Mouse (Mus musculus) kidney, embryonic 14.5 days (tissue): ENCODE measurements around the gene Tmem52b. TPM values are rescaled to one million over a fixed set of nuclear protein-coding genes. Genes with fewer than 3 reads are reported as not detected.

Source experiments
- ATAC-seq: fragments of 200-750 bp; cut with Nextera tagmentation; 2 replicates; pipeline ENCODE4 v1.8.0; 2017; ENCODE audit warnings: moderate number of reproducible peaks, mild to moderate bottlenecking, moderate TSS enrichment, moderate library complexity; ENCODE audit not compliant: low FRiP score, low TSS enrichment
- H3K27ac ChIP-seq: fragments of 300-500 bp; sonication (generic); 2 replicates; pipeline ENCODE4 v1.5.1; 2014; ENCODE audit warnings: low read depth, mild to moderate bottlenecking, low read length, moderate library complexity, mixed read lengths
- H3K27me3 ChIP-seq: fragments of 300-500 bp; sonication (generic); 2 replicates; pipeline ENCODE4 v1.6.1; 2014; ENCODE audit warnings: mild to moderate bottlenecking, low read length; ENCODE audit not compliant: control insufficient read depth, insufficient read depth
- H3K36me3 ChIP-seq: fragments of 300-500 bp; sonication (generic); 2 replicates; pipeline ENCODE4 v1.6.1; 2014; ENCODE audit warnings: low read length, mixed read lengths; ENCODE audit not compliant: control insufficient read depth, insufficient read depth
- H3K4me1 ChIP-seq: fragments of 300-500 bp; sonication (generic); 2 replicates; pipeline ENCODE4 v1.6.1; 2014; ENCODE audit warnings: low read length, mixed read lengths; ENCODE audit not compliant: control insufficient read depth, insufficient read depth
- H3K4me2 ChIP-seq: fragments of 300-500 bp; sonication (generic); replicated peaks from 2 replicates; pipeline ENCODE4 v1.6.1; 2014; ENCODE audit warnings: low read depth, mild to moderate bottlenecking, low read length
- H3K4me3 ChIP-seq: fragments of 300-500 bp; sonication (generic); 2 replicates; pipeline ENCODE4 v1.5.1; 2014; ENCODE audit warnings: mild to moderate bottlenecking, low read length
- H3K9ac ChIP-seq: fragments of 300-500 bp; sonication (generic); 2 replicates; pipeline ENCODE4 v1.6.1; 2014; ENCODE audit warnings: low read depth, mild to moderate bottlenecking, low read length, moderate library complexity
- H3K9me3 ChIP-seq: fragments of 300-500 bp; sonication (generic); 2 replicates; pipeline ENCODE4 v1.6.1; 2016; ENCODE audit warnings: low read length; ENCODE audit not compliant: control insufficient read depth
- WGBS: fragments of 180-500 bp; shearing (Covaris S2); extraction: QIAGEN DNeasy Blood & Tissue Kit; methylation state at CpG from one replicate; pipeline ENCODE4 v1.1.7; 2014; 5-methylcytosine and 5-hydroxymethylcytosine counted together
- polyA plus RNA-seq: library from polyadenylated mRNA; unstranded; fragments of >200 nt; fragmentation: Nextera tagmentation; extraction: Ambion mirVana; gene quantifications from 2 replicates; pipeline ENCODE4 v1.2.1, GENCODE M21; 2014

Gene Tmem52b
- polyA plus RNA-seq, 1 experiment from 2014 or later = 38.3 TPM

DNA sequence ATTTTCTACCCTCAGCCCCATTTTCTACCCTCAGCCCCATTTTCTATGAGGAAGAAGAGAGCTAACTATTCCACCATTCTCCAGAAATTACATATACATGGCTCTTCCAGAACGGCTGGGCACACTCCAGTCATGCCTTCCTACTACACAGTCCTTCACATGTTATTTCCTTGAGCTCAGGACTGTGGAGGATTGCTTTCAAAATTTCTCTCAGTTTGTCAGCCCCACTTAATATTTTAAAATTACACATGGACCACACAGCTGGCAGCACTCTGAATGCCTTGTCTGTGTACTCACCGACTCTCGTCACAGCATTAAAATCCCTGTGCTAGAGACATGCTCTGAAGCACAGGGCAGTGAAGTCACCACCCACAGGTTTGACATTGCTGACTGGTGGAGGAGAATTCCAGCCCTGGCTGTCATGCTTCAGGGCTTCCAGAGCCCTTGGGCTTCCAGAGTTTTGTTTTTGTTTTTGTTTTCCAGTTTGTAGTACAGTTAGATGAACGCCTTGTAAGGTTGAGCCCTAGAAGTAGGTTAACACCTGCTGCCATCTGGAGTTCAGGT lies 22.4 kb downstream of the Tmem52b start:
- Histone ChIP-seq H3K27ac (no peak overlapping the region), H3K4me3 (peak overlapping the region; percentile 91), H3K36me3 (peaks cover 22% of the 10 kb centered on the region; the same call in 1 of the 2 replicates), H3K9me3 (no peaks in the 10 kb centered on the region), H3K9ac (no peak overlapping the region; the same call in 1 of the 2 replicates), H3K4me2 (peak overlapping the region; percentile 56), H3K4me1 (peaks cover 14% of the 10 kb centered on the region; the same call in 1 of the 2 replicates), H3K27me3 (no peaks in the 10 kb centered on the region)
- 28% methylated on average over 4 of the region's 4 CpGs for WGBS
- ATAC-seq = peak; percentile 59

DNA sequence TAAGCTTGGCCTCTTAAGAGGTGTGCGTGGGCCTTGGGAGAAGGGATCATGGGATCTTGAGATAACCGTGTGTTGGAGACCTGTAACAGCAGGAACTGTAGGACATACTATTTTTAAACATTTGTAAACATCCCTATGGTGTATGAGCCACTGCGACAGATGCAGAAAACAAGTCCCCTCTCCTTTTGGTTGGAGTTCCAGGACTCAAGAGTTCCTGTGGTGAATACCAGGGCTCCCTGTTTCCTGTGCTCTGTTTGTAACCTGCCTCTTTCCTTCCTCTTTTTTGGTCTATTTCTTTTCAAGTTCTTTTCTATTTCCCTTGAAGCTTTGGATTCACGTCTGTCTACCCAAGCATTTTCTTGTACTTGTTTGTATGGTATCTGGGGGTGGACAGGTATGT lies 23.4 kb downstream of the Tmem52b start:
- 81% methylated on average over 4 of the region's 4 CpGs for WGBS
- no peak for ATAC-seq
- no peak overlapping the region for H3K4me3 ChIP-seq

DNA sequence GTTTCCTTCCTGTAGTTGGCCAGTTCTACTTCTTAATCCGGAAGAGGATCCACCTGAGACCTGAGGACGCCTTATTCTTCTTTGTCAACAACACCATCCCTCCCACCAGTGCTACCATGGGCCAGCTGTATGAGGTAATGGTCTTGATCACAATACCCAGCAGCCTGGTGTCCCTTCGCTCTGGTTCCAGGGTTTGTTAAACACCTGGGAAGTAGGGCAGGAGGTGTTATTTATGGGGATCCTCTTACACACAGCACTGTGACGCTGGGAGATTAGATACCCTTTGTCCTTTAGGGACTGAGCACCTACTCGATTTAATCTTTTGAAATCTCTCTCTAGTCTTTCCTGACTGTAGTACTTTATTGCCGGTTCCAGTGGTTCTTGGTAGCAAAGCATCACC lies 26.2 kb downstream of the Tmem52b start:
- peaks cover 38% of the 10 kb centered on the region for H3K36me3 ChIP-seq
- 69% methylated on average over 6 of the region's 6 CpGs for WGBS
- H3K4me1 ChIP-seq = peaks cover 9% of the 10 kb centered on the region; the same call in 1 of the 2 replicates
- H3K9ac ChIP-seq = no peak overlapping the region
- H3K27ac ChIP-seq = no peak overlapping the region
- H3K27me3 ChIP-seq = no peaks in the 10 kb centered on the region
- no peak overlapping the region for H3K4me3 ChIP-seq
- ATAC-seq = no peak
- H3K9me3 ChIP-seq = no peaks in the 10 kb centered on the region
- no peak overlapping the region for H3K4me2 ChIP-seq

More for the DNA sequence above, 23.4 kb downstream of the Tmem52b start:
- Histone ChIP-seq H3K9me3 (no peaks in the 10 kb centered on the region), H3K4me1 (peaks cover 14% of the 10 kb centered on the region; the same call in 1 of the 2 replicates), H3K4me2 (0 out of 2 replicates have a peak overlapping the region, but pooled peaks have one; percentile 10), H3K36me3 (peaks cover 25% of the 10 kb centered on the region; the same call in 1 of the 2 replicates), H3K27me3 (no peaks in the 10 kb centered on the region), H3K9ac (no peak overlapping the region), H3K27ac (no peak overlapping the region)

DNA sequence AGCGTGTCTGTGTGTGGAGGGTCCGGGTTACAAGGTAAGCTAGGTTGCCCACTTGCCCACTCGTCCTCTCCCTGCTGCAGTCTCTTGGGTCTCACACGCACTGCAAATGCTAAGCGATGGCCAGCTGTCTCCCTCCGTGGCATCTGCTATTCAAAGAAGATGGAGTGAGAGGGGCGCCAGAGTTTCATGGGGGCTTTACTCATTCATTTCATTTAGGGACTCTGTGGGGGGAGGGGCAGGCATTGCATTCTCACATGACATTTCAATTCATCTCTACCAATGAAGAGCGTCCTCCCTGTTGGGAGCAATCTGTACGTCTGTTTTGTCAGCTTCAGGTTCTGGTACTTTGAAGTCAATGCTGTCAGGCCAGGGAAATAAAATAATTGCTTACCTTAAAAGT lies 29.6 kb downstream of the Tmem52b start:
- no peak for ATAC-seq
- no peaks in the 10 kb centered on the region for H3K4me1 ChIP-seq
- H3K27me3 ChIP-seq = no peaks in the 10 kb centered on the region
- no peak overlapping the region for H3K4me2 ChIP-seq
- WGBS = 87% methylated on average over 9 of the region's 9 CpGs
- H3K9me3 ChIP-seq = no peaks in the 10 kb centered on the region
- H3K4me3 ChIP-seq = no peak overlapping the region
- no peak overlapping the region for H3K9ac ChIP-seq
- no peak overlapping the region for H3K27ac ChIP-seq
- peaks cover 38% of the 10 kb centered on the region for H3K36me3 ChIP-seq

DNA sequence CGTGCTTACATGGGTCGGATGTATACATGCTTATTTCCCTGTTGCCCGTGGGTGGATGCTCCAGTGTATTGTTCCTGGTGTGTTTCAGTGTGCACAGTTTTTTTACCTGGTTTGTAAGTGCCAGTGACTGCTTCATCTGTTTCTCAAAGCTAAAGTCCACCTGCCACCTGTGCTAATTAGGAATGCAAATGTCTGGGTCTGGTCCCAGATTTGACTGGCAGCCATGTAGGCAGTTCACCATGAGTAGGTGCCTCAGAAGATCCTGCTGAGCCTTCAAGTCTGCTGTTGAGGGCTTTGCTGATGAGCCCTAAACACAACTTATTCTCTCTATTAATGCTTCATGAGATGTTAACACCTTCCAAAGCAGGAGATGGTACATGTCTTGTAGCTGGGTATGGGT lies 30.2 kb downstream of the Tmem52b start:
- 86% methylated on average over 3 of the region's 3 CpGs for WGBS
- no peak overlapping the region for H3K9ac ChIP-seq
- H3K4me1 ChIP-seq = no peaks in the 10 kb centered on the region
- H3K27ac ChIP-seq = no peak overlapping the region
- H3K4me3 ChIP-seq = no peak overlapping the region
- ATAC-seq = no peak
- no peaks in the 10 kb centered on the region for H3K27me3 ChIP-seq
- no peak overlapping the region for H3K4me2 ChIP-seq
- no peaks in the 10 kb centered on the region for H3K9me3 ChIP-seq
- H3K36me3 ChIP-seq = peaks cover 35% of the 10 kb centered on the region

DNA sequence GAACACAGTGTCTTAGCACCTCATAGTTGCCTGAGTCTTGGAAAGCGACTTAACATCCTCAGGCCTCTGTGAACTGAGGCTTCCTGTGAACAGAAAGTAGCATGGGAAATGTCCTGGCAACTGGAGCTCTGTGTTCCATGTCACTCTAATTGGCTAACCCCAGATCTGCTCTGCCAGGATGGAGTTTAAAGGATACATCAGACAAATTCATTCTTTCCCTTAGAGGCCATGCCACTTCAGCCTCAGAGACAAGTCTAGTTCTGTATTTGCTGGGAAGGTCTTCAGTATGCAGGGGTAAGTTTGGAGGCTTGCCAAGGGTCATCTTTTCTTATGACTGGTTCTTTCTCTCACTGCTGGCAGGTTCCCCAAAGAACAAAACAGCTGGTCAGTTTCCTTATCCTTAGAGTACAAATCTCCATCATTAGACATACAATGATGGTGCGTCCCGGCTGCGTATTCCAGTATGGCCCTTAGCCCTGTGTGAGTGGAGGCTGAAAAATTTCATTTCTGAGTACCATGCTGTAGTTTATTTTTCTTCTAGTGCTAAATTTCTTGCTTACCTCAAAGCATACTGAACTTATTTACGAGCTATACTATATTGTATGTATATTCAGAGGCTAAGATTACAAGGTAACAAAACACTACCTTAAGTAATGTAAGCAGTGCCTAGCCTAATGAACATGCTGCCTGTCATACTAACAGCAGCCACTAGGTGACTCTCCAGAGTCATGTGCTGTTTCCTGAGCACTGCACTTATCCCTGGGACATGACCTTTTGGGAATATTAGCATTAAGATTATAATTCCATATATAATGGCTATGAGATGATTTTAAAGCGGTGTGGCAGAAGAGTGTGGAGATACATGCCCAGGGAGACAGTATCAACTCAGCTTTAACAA lies 31.6 kb downstream of the Tmem52b start:
- 70% methylated on average over 6 of the region's 6 CpGs for WGBS
- H3K27me3 ChIP-seq = no peaks in the 10 kb centered on the region
- ATAC-seq = peak; percentile 79; the same call in 1 of the 2 replicates
- H3K36me3 ChIP-seq = peaks cover 23% of the 10 kb centered on the region
- H3K4me2 ChIP-seq = no peak overlapping the region
- H3K9ac ChIP-seq = no peak overlapping the region
- no peak overlapping the region for H3K4me3 ChIP-seq
- no peaks in the 10 kb centered on the region for H3K9me3 ChIP-seq
- no peak overlapping the region for H3K27ac ChIP-seq
- H3K4me1 ChIP-seq = no peaks in the 10 kb centered on the region

DNA sequence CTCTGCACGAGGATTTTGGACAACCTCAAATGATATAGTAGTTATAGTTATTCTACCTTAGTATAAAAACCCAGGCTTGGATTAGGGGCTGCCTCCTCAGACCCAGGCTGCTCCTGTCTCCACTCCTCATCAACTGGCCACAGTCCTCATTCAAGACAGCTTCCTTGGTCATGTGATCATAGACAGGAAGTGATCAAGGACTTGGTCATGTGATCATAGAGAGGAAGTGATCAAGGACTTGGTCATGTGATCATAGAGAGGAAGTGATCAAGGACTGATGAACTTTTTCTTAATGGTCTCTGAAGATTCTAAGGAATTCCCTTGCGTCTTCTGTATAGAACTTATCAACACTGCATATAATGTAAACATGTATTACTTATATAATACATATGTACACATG lies 34.9 kb downstream of the Tmem52b start:
- Histone ChIP-seq H3K9ac (no peak overlapping the region), H3K4me1 (no peaks in the 10 kb centered on the region), H3K36me3 (no peaks in the 10 kb centered on the region; the same call in 1 of the 2 replicates), H3K4me2 (no peak overlapping the region), H3K4me3 (no peak overlapping the region), H3K27ac (no peak overlapping the region), H3K27me3 (no peaks in the 10 kb centered on the region), H3K9me3 (no peaks in the 10 kb centered on the region)
- WGBS = 87% methylated on average over 2 of the region's 2 CpGs
- no peak for ATAC-seq

DNA sequence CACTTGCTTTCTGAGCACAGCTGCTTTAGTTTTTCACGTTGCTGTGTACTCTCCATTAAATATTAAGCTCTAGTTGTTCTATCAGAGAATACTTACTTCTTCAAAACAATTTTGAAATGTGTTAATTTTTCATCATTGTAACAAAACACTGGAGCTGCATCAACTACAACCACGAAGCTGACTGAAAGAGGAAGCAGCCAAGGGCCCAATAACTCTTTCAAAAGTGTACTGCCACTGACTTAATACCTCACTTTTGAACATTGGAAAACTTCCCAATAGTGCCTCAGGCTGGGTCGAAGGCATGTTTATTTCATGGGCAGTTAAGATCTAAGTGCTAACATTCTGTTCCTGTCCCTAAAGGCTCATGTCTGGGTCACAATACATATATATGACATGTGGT lies 35.7 kb downstream of the Tmem52b start:
- no peak overlapping the region for H3K4me3 ChIP-seq
- H3K4me1 ChIP-seq = no peaks in the 10 kb centered on the region
- no peak overlapping the region for H3K9ac ChIP-seq
- H3K9me3 ChIP-seq = no peaks in the 10 kb centered on the region
- 67% methylated on average over 3 of the region's 3 CpGs for WGBS
- H3K36me3 ChIP-seq = no peaks in the 10 kb centered on the region
- ATAC-seq = no peak
- no peaks in the 10 kb centered on the region for H3K27me3 ChIP-seq
- no peak overlapping the region for H3K4me2 ChIP-seq
- no peak overlapping the region for H3K27ac ChIP-seq
